ENCODE assay signal across 15 mouse cellular contexts in genomic region chr16:89812891-89813290, GRCm38 (mm10).
"Had no signal": no experiment of that assay in that cellular context is flagged by ENCODE, and none has a peak within 500 bp of the region (broad histone marks: within the 10 kb centered on the region; RNA-seq: fewer than 3 reads in every experiment).

No protein-coding gene starts in this region.

- DNase-seq: liver, embryonic 13.5 days; liver, postnatal 0 days; lung, adult 2 months; lung, postnatal 14 days; lung, postnatal 36 days; right cerebral cortex, postnatal 14 days had no signal

- H3K27ac ChIP-seq: liver, embryonic 13.5 days; liver, embryonic 15.5 days; lung, embryonic 15.5 days; macrophage; midbrain, embryonic 13.5 days; midbrain, embryonic 15.5 days; neural tube, embryonic 12.5 days; stomach, embryonic 15.5 days; stomach, postnatal 0 days had no signal

- H3K4me3 ChIP-seq: liver, embryonic 13.5 days; liver, embryonic 15.5 days; lung, embryonic 15.5 days; megakaryocyte, embryonic 14.5 days; midbrain, embryonic 13.5 days; midbrain, embryonic 15.5 days; neural tube, embryonic 12.5 days; stomach, embryonic 15.5 days had no signal

- H3K27me3 ChIP-seq: midbrain, embryonic 15.5 days; stomach, embryonic 15.5 days had no signal
